Mouse (Mus musculus) cortical plate, adult 2 months (tissue): ENCODE measurements around the gene Pnpla2. TPM values are rescaled to one million over a fixed set of nuclear protein-coding genes. Genes with fewer than 3 reads are reported as not detected.

Experiments used
- H3K27ac ChIP-seq: fragments of 200-500 bp; 2 replicates; pipeline ENCODE4 v1.5.1; 2012; ENCODE audit warnings: low read length, control low read depth, inconsistent platforms; ENCODE audit not compliant: insufficient read depth
- H3K4me1 ChIP-seq: fragments of 200-500 bp; 2 replicates; pipeline ENCODE4 v1.6.1; 2011; ENCODE audit warnings: low read length; ENCODE audit not compliant: control insufficient read depth, insufficient read depth
- H3K4me3 ChIP-seq: fragments of 200-500 bp; 2 replicates; pipeline ENCODE4 v1.5.1; 2011; ENCODE audit warnings: mild to moderate bottlenecking, low read length, control low read depth; ENCODE audit not compliant: insufficient read depth
- CTCF ChIP-seq: fragments of 200-500 bp; IDR thresholded peaks from 2 replicates; pipeline ENCODE4 v1.5.1; 2011; ENCODE audit warnings: mild to moderate bottlenecking, control low read depth, low read length; ENCODE audit not compliant: insufficient read depth; ENCODE audit errors: extremely low read depth
- POLR2A ChIP-seq: fragments of 200-500 bp; IDR thresholded peaks from 2 replicates; pipeline ENCODE4 v1.6.1; 2011; ENCODE audit warnings: mild to moderate bottlenecking, low read length, control low read depth; ENCODE audit not compliant: insufficient read depth; ENCODE audit errors: extremely low read depth
- polyA plus RNA-seq: library from polyadenylated mRNA; depleted of rRNA; stranded (reverse); fragments of >200 nt; gene quantifications from 2 replicates; pipeline ENCODE4 v1.2.3, GENCODE M21; 2012; rRNA removed

Gene Pnpla2
- polyA plus RNA-seq, 1 experiment, result 32.2 TPM

- TF ChIP-seq CTCF (no peak), POLR2A (no peak)
- Histone ChIP-seq H3K27ac (no peak overlapping the region), H3K4me1 (no peaks in the 10 kb centered on the region), H3K4me3 (no peak overlapping the region)
Observed at GRCm38 (mm10) chr7:141493729-141494128, 38.7 kb downstream of the Pnpla2 start.

- Histone ChIP-seq H3K4me1 (no peaks in the 10 kb centered on the region), H3K4me3 (no peak overlapping the region), H3K27ac (no peak overlapping the region)
- TF ChIP-seq POLR2A (no peak), CTCF (no peak)
Observed at GRCm38 (mm10) chr7:141495379-141495778, 40.4 kb downstream of the Pnpla2 start.

GRCm38 (mm10) chr7:141495940-141496339 is 40.9 kb downstream of the Pnpla2 start:
- Histone ChIP-seq H3K27ac (no peak overlapping the region), H3K4me3 (no peak overlapping the region), H3K4me1 (no peaks in the 10 kb centered on the region)
- no peak for TF ChIP-seq POLR2A
- TF ChIP-seq CTCF, result no peak

- H3K4me3 ChIP-seq, result no peak overlapping the region
- no peaks in the 10 kb centered on the region for H3K4me1 ChIP-seq
- no peak overlapping the region for H3K27ac ChIP-seq
- TF ChIP-seq POLR2A (no peak), CTCF (no peak)
Observed at GRCm38 (mm10) chr7:141497600-141497999, 42.6 kb downstream of the Pnpla2 start.

- no peak for TF ChIP-seq CTCF
- TF ChIP-seq POLR2A, result no peak
- Histone ChIP-seq H3K4me1 (no peaks in the 10 kb centered on the region), H3K27ac (no peak overlapping the region), H3K4me3 (no peak overlapping the region)
Observed at GRCm38 (mm10) chr7:141501820-141502555, 47.0 kb downstream of the Pnpla2 start.

GRCm38 (mm10) chr7:141502556-141502905 is 47.5 kb downstream of the Pnpla2 start:
- no peak overlapping the region for H3K4me3 ChIP-seq
- H3K27ac ChIP-seq, result no peak overlapping the region
- no peaks in the 10 kb centered on the region for H3K4me1 ChIP-seq
- TF ChIP-seq CTCF (no peak), POLR2A (no peak)

GRCm38 (mm10) chr7:141506278-141506677 is 51.3 kb downstream of the Pnpla2 start:
- peaks cover 2% of the 10 kb centered on the region; the same call in 1 of the 2 replicates for H3K4me1 ChIP-seq
- no peak overlapping the region for H3K4me3 ChIP-seq
- TF ChIP-seq POLR2A, result no peak
- no peak for TF ChIP-seq CTCF

GRCm38 (mm10) chr7:141508160-141508559 is 53.2 kb downstream of the Pnpla2 start:
- Histone ChIP-seq H3K4me3 (no peak overlapping the region), H3K27ac (no peak overlapping the region), H3K4me1 (peaks cover 2% of the 10 kb centered on the region; the same call in 1 of the 2 replicates)
- TF ChIP-seq POLR2A (no peak), CTCF (no peak)

More at GRCm38 (mm10) chr7:141506278-141506677, 51.3 kb downstream of the Pnpla2 start:
- H3K27ac ChIP-seq, result no peak overlapping the region

- H3K4me1 ChIP-seq, result peaks cover 2% of the 10 kb centered on the region; the same call in 1 of the 2 replicates
- TF ChIP-seq CTCF (no peak), POLR2A (no peak)
- no peak overlapping the region for H3K4me3 ChIP-seq
- no peak overlapping the region for H3K27ac ChIP-seq
Observed at GRCm38 (mm10) chr7:141510196-141510595, 55.2 kb downstream of the Pnpla2 start.

Other genes with a start within 250 kb of the Pnpla2 start
- gene Lmntd2, start 241.1 kb upstream of the Pnpla2 start, polyA plus RNA-seq, result 0.17 and 0.27 TPM in 2 replicates
- 1.5 and 2.2 TPM in 2 replicates for gene Rassf7, start 239.3 kb upstream of the Pnpla2 start, polyA plus RNA-seq
- gene Phrf1, start 226.4 kb upstream of the Pnpla2 start, polyA plus RNA-seq, result 24.3 and 26.0 TPM in 2 replicates
- 6.8 and 7.5 TPM in 2 replicates for gene Irf7, start 188.7 kb upstream of the Pnpla2 start, polyA plus RNA-seq
- gene Cdhr5, start 178.4 kb upstream of the Pnpla2 start, polyA plus RNA-seq, result 0.04 TPM in 1 of 2 replicates, not detected in the other
- gene Sct, start 176.1 kb upstream of the Pnpla2 start, polyA plus RNA-seq, result 0.27 and 0.38 TPM in 2 replicates
- 0.42 and 0.50 TPM in 2 replicates for gene Drd4, start 163.2 kb upstream of the Pnpla2 start, polyA plus RNA-seq
- 31.8 and 35.5 TPM in 2 replicates for gene Deaf1, start 127.5 kb upstream of the Pnpla2 start, polyA plus RNA-seq
- gene Tmem80, start 127.5 kb upstream of the Pnpla2 start, polyA plus RNA-seq, result 56.7 and 59.2 TPM in 2 replicates
- gene Eps8l2, start 116.3 kb upstream of the Pnpla2 start, polyA plus RNA-seq, result 6.7 and 6.8 TPM in 2 replicates
- gene Taldo1, start 63.0 kb upstream of the Pnpla2 start, polyA plus RNA-seq, result 182 and 193 TPM in 2 replicates
- 57.0 and 58.9 TPM in 2 replicates for gene Gatd1, start 41.1 kb upstream of the Pnpla2 start, polyA plus RNA-seq
- 228 and 231 TPM in 2 replicates for gene Cend1, start 25.7 kb upstream of the Pnpla2 start, polyA plus RNA-seq
- 242 and 244 TPM in 2 replicates for gene Slc25a22, start 17.3 kb upstream of the Pnpla2 start, polyA plus RNA-seq
- gene Pidd1, start 11.2 kb upstream of the Pnpla2 start, polyA plus RNA-seq, result 2.7 and 2.8 TPM in 2 replicates
- gene Rplp2, start 7.8 kb upstream of the Pnpla2 start, polyA plus RNA-seq, result 611 and 653 TPM in 2 replicates
- 4.8 and 7.4 TPM in 2 replicates for gene Cracr2b, start 5.9 kb downstream of the Pnpla2 start, polyA plus RNA-seq
- 63.5 and 66.0 TPM in 2 replicates for gene Cd151, start 12.2 kb downstream of the Pnpla2 start, polyA plus RNA-seq
- gene Polr2l, start 19.9 kb downstream of the Pnpla2 start, polyA plus RNA-seq, result 49.3 and 52.1 TPM in 2 replicates
- gene Tspan4, start 20.0 kb downstream of the Pnpla2 start, polyA plus RNA-seq, result 32.4 and 33.0 TPM in 2 replicates
- gene Chid1, start 84.7 kb downstream of the Pnpla2 start, polyA plus RNA-seq, result 43.0 and 48.8 TPM in 2 replicates
- gene Ap2a2, start 107.0 kb downstream of the Pnpla2 start, polyA plus RNA-seq, result 70.2 and 75.7 TPM in 2 replicates
- 0.02 TPM in 1 of 2 replicates, not detected in the other for gene Muc6, start 200.1 kb downstream of the Pnpla2 start, polyA plus RNA-seq
- 0.36 and 0.44 TPM in 2 replicates for gene Muc2, start 235.1 kb downstream of the Pnpla2 start, polyA plus RNA-seq